Mouse (Mus musculus): ENCODE results near the gene Ubl3. TPM values are rescaled to one million over a fixed set of nuclear protein-coding genes. Genes with fewer than 3 reads are reported as not detected.

The Ubl3 gene
- polyA plus RNA-seq, 1 experiment from 2014 or later: 79.7 TPM

DNA sequence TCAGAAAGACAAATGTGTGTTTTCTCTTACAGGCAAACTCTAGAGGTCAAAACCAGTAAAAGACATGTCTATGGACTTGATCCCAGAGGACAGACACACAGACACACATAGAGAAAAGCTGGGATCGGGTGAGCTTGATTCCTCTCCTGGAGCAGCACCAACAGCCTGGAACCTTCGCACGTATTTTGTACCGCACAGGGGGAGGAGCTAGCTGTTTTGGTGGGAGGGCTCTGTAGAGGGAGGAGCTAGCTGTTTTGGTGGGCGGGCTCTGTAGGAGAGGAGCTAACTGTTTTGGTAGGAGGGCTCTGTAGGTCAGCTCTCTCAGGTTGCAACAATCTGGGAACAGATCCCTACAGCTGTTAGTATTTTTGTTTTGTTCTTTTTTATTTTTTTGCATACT lies 58.3 kb downstream of the Ubl3 start:
- 0 out of 2 replicates have a peak, but pooled peaks cover 4% of the 10 kb centered on the region for H3K4me1 ChIP-seq
- H3K9me3 ChIP-seq: peaks cover 9% of the 10 kb centered on the region; the same call in 1 of the 2 replicates
- H3K36me3 ChIP-seq: no peaks in the 10 kb centered on the region
- 93% methylated on average over 5 of the region's 5 CpGs for WGBS
- no peak overlapping the region for H3K27ac ChIP-seq (replicated peaks)
- H3K27me3 ChIP-seq: no peaks in the 10 kb centered on the region
- no peak overlapping the region for H3K4me3 ChIP-seq
- no peak overlapping the region for H3K4me2 ChIP-seq (replicated peaks)
- no peak overlapping the region for H3K9ac ChIP-seq (replicated peaks)
- no peak for ATAC-seq (ENCODE audit: low FRiP score, low read depth)

DNA sequence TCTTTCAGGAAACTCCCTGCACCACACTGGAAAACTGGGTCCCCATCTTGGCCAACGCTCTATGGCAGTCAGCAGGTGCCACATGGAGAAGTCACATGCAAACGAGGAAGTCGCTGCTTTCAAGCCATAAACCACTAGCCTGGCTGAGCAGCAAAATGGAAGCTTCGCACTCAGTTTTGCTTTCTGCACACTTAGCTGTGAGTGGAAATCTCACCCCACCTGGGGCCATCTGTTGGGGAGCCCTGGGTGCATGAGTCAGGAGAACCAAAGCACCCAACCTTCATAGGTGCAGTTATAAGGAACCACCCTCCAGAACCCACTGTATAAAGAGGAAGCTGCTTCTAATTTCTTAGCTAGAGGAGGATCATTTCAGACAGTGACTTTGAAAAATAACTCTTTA lies 59.6 kb downstream of the Ubl3 start:
- WGBS: 97% methylated on average over 4 of the region's 4 CpGs
- Histone ChIP-seq H3K27me3 (no peaks in the 10 kb centered on the region), H3K9me3 (peaks cover 6% of the 10 kb centered on the region; the same call in 1 of the 2 replicates), H3K4me3 (no peak overlapping the region), H3K4me1 (0 out of 2 replicates have a peak, but pooled peaks cover 4% of the 10 kb centered on the region), H3K9ac (replicated peaks) (no peak overlapping the region), H3K27ac (replicated peaks) (no peak overlapping the region), H3K4me2 (replicated peaks) (no peak overlapping the region), H3K36me3 (no peaks in the 10 kb centered on the region)
- no peak for ATAC-seq (ENCODE audit: low FRiP score, low read depth)

DNA sequence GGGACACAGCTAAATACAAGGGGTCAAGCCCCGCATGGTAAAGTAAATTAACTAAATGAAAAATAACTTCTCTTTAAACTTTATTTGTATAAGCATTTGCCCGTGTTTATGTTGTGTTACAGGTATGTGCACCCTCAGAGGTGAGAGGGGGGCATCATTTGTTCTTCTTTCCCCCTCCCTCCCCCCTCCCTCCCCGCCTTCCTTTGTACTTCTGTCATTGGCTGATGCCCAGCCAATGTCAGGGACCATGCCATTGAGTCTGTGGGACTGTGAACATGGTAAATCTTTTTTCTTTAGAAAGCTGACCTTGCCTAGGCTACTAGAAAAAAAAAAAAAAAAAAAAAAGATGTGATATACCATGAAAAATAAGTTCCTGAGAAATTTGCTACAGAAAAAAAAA lies 62.2 kb downstream of the Ubl3 start:
- Histone ChIP-seq H3K27me3 (no peaks in the 10 kb centered on the region), H3K4me3 (no peak overlapping the region), H3K9ac (replicated peaks) (no peak overlapping the region), H3K9me3 (no peaks in the 10 kb centered on the region), H3K27ac (replicated peaks) (no peak overlapping the region), H3K36me3 (no peaks in the 10 kb centered on the region), H3K4me2 (replicated peaks) (no peak overlapping the region), H3K4me1 (0 out of 2 replicates have a peak, but pooled peaks cover 4% of the 10 kb centered on the region)
- WGBS: 85% methylated on average over 3 of the region's 3 CpGs
- ATAC-seq (ENCODE audit: low FRiP score, low read depth): no peak

- Histone ChIP-seq H3K27me3 (no peaks in the 10 kb centered on the region), H3K9ac (replicated peaks) (no peak overlapping the region), H3K9me3 (no peaks in the 10 kb centered on the region), H3K4me3 (no peak overlapping the region), H3K4me1 (0 out of 2 replicates have a peak, but pooled peaks cover 4% of the 10 kb centered on the region), H3K36me3 (no peaks in the 10 kb centered on the region), H3K4me2 (replicated peaks) (no peak overlapping the region), H3K27ac (replicated peaks) (no peak overlapping the region)
- ATAC-seq (ENCODE audit: low FRiP score, low read depth): no peak
- WGBS: 79% methylated on average over 10 of the region's 10 CpGs
These were observed 62.8 kb downstream of the Ubl3 start for GRCm38 (mm10) chr5:148489724-148490193.

GRCm38 (mm10) chr5:148488891-148489723 lies 63.5 kb downstream of the Ubl3 start:
- H3K27ac ChIP-seq (replicated peaks): no peak overlapping the region
- no peaks in the 10 kb centered on the region for H3K36me3 ChIP-seq
- ATAC-seq (ENCODE audit: low FRiP score, low read depth): no peak
- H3K27me3 ChIP-seq: no peaks in the 10 kb centered on the region
- 81% methylated on average over 13 of the region's 13 CpGs for whole genome bisulfite sequencing
- no peak overlapping the region for H3K9ac ChIP-seq (replicated peaks)
- H3K4me1 ChIP-seq: 0 out of 2 replicates have a peak, but pooled peaks cover 4% of the 10 kb centered on the region
- no peak overlapping the region for H3K4me2 ChIP-seq (replicated peaks)
- no peak overlapping the region for H3K4me3 ChIP-seq
- no peaks in the 10 kb centered on the region for H3K9me3 ChIP-seq

- Histone ChIP-seq H3K4me2 (replicated peaks) (no peak overlapping the region), H3K4me1 (0 out of 2 replicates have a peak, but pooled peaks cover 4% of the 10 kb centered on the region), H3K9me3 (no peaks in the 10 kb centered on the region), H3K27me3 (no peaks in the 10 kb centered on the region), H3K4me3 (no peak overlapping the region), H3K36me3 (no peaks in the 10 kb centered on the region), H3K27ac (replicated peaks) (no peak overlapping the region), H3K9ac (replicated peaks) (no peak overlapping the region)
- 86% methylated on average over 11 of the region's 11 CpGs for WGBS
- no peak for ATAC-seq (ENCODE audit: low FRiP score, low read depth)
These were observed 66.4 kb downstream of the Ubl3 start for GRCm38 (mm10) chr5:148486202-148486601.

- WGBS: 75% methylated on average over 3 of the region's 3 CpGs
- no peak overlapping the region for H3K4me3 ChIP-seq
- H3K4me1 ChIP-seq: no peaks in the 10 kb centered on the region
- H3K4me2 ChIP-seq (replicated peaks): no peak overlapping the region
- H3K27me3 ChIP-seq: no peaks in the 10 kb centered on the region
- ATAC-seq (ENCODE audit: low FRiP score, low read depth): no peak
- no peaks in the 10 kb centered on the region for H3K9me3 ChIP-seq
- no peak overlapping the region for H3K9ac ChIP-seq (replicated peaks)
- H3K27ac ChIP-seq (replicated peaks): no peak overlapping the region
- no peaks in the 10 kb centered on the region for H3K36me3 ChIP-seq
These were observed 70.8 kb downstream of the Ubl3 start for GRCm38 (mm10) chr5:148481745-148482144.

DNA sequence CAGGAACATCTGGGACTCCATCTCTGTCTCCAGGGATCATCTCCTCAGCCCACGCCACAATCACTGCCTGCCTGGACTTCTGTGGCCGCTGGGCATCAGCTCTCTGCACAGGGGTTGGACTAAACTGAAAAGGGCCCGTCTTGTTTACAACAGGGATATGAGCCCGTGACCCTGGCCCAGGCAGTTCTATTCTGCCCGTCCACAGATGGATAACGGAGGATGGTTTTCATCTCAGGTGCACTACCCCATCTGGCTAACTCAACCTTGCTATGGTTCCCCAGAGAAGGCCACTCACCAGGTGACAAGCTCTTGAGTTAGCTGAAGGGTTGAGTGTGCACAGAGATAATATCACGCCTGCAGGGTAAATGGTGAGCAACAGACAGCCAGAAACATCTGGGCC lies 78.2 kb downstream of the Ubl3 start:
- WGBS: 80% methylated on average over 7 of the region's 7 CpGs

GRCm38 (mm10) chr5:148468626-148469441 lies 83.8 kb downstream of the Ubl3 start:
- Histone ChIP-seq H3K9me3 (no peaks in the 10 kb centered on the region), H3K36me3 (no peaks in the 10 kb centered on the region), H3K4me1 (peaks cover 15% of the 10 kb centered on the region), H3K27me3 (no peaks in the 10 kb centered on the region), H3K9ac (replicated peaks) (no peak overlapping the region), H3K4me2 (replicated peaks) (no peak overlapping the region), H3K27ac (replicated peaks) (no peak overlapping the region), H3K4me3 (no peak overlapping the region)
- no peak for ATAC-seq (ENCODE audit: low FRiP score, low read depth)
- 69% methylated on average over 14 of the region's 14 CpGs for WGBS

More for the DNA sequence above, 78.2 kb downstream of the Ubl3 start:
- Histone ChIP-seq H3K9me3 (no peaks in the 10 kb centered on the region), H3K27me3 (no peaks in the 10 kb centered on the region), H3K4me3 (no peak overlapping the region), H3K36me3 (no peaks in the 10 kb centered on the region), H3K4me2 (replicated peaks) (no peak overlapping the region), H3K4me1 (no peaks in the 10 kb centered on the region), H3K9ac (replicated peaks) (no peak overlapping the region), H3K27ac (replicated peaks) (no peak overlapping the region)
- no peak for ATAC-seq (ENCODE audit: low FRiP score, low read depth)

DNA sequence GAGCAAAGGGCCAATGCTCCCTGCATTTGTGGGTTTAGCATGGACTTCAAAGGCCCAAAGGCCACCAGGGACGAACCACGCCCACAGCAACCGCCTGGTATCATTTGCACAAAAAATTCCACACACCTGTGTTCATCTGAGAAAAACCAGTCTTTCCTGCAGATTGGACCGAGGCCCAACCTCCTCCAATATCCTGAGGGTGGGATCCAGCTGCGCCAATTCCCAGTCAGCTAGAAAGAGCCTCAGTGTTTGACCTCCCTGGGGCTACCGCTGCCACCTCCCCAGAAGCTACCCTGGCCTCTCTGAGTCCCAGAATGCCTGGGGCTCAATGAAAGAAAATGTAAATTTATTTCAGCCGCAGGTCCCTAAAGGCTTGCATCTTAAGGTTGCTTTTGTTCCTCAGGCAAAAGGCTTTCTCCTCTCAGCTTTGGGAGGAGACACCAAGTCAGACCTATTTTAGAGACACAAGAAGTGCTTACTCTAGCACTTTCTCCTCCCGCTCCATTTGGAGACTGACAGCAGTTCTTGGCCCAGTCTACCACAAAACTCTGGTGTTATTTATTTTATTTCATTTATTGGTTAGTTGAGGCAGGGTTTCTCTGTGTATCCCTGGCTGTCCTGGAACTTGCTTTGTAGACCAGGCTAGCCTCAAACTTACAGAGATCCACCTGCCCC lies 85.5 kb downstream of the Ubl3 start:
- WGBS: 18% methylated on average over 8 of the region's 8 CpGs
- no peak overlapping the region for H3K27ac ChIP-seq (replicated peaks)
- H3K9me3 ChIP-seq: no peaks in the 10 kb centered on the region
- no peaks in the 10 kb centered on the region for H3K27me3 ChIP-seq
- no peaks in the 10 kb centered on the region for H3K36me3 ChIP-seq
- no peak overlapping the region for H3K4me2 ChIP-seq (replicated peaks)
- ATAC-seq (ENCODE audit: low FRiP score, low read depth): no peak
- H3K4me1 ChIP-seq: peaks cover 15% of the 10 kb centered on the region
- H3K9ac ChIP-seq (replicated peaks): no peak overlapping the region
- no peak overlapping the region for H3K4me3 ChIP-seq

DNA sequence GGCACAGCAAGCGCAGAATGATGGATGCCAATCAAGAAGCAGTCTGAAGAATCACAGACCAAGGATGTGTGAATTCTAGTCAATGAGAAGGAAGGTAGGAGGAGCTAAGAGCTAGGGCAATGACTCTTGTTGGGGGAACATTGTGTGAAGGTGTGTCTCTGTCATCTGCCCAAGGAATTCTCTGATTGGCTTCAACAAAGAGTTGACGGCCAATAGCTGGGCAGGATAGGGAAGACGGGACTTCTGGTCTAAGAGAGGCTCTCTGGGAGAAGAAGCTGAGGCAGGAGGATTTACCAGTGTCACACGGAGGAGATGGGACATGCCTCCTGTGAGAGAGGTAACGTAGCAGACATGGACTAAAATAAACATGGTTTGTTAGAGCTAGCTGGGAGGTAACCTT lies 86.5 kb downstream of the Ubl3 start:
- no peaks in the 10 kb centered on the region for H3K27me3 ChIP-seq
- no peak for ATAC-seq (ENCODE audit: low FRiP score, low read depth)
- H3K9me3 ChIP-seq: no peaks in the 10 kb centered on the region
- peaks cover 15% of the 10 kb centered on the region for H3K4me1 ChIP-seq
- H3K9ac ChIP-seq (replicated peaks): no peak overlapping the region
- no peak overlapping the region for H3K4me3 ChIP-seq
- H3K36me3 ChIP-seq: no peaks in the 10 kb centered on the region
- WGBS: 81% methylated on average over 5 of the region's 5 CpGs
- no peak overlapping the region for H3K4me2 ChIP-seq (replicated peaks)
- no peak overlapping the region for H3K27ac ChIP-seq (replicated peaks)

Data from midbrain, embryonic 12.5 days (tissue).